In the genomic region with DNA sequence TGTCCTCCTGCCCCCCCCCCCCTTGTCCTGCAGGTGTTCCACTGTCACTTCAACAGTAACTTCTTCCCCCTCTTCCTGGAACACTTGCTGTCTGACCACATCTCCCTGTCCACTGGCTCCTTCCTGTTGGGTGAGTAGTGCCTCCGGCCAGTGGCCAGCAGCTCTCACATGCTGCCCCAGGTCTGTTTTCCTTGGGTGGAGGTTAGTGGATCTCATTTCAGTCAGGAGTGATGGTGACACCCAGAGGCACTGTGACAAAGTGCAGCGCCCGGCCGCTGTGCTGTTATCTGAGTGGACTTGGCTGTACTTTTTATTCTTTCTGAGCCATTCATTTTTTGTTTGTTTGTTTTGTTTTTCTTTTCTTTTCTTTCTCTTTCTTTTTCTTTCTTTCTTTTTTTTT, we compare ENCODE assay signal across 10 mouse cellular contexts. TPM values are rescaled to one million over a fixed set of nuclear protein-coding genes. Genes with fewer than 3 reads are reported as not detected.
DNase-seq lines count a peak whose midpoint lies in the region; ATAC-seq lines count a peak whose summit lies in the region.
"Had no signal": no experiment of that assay in that cellular context is flagged by ENCODE, and none has a peak within 500 bp of the region (broad histone marks: within the 10 kb centered on the region; RNA-seq: fewer than 3 reads in every experiment).

No protein-coding gene starts in this region.

- no peaks in the 10 kb centered on the region for H3K9me3 ChIP-seq in midbrain, embryonic 14.5 days (ENCODE audit: control insufficient read depth, low read length)
- H3K9me3 ChIP-seq in midbrain, embryonic 16.5 days (replicated peaks; ENCODE audit: control insufficient read depth, low read length, poor library complexity, severe bottlenecking): no peaks in the 10 kb centered on the region
- H3K9me3 ChIP-seq: embryonic facial prominence, embryonic 12.5 days; lung, embryonic 15.5 days had no signal

- no peaks in the 10 kb centered on the region for H3K36me3 ChIP-seq in midbrain, embryonic 14.5 days (ENCODE audit: control insufficient read depth, insufficient read depth, low read length)
- no peaks in the 10 kb centered on the region for H3K36me3 ChIP-seq in midbrain, embryonic 16.5 days (ENCODE audit: control insufficient read depth, insufficient read depth, low read length)
- H3K36me3 ChIP-seq: embryonic facial prominence, embryonic 12.5 days; lung, embryonic 15.5 days had no signal

- intact Hi-C loops in heart, postnatal 25 days (cut with DNase I): loop anchor here (2.0 kb wide), 1 partner anchor 30 kb away; the partner anchor contains the start of gene Cuedc2

- no peak overlapping the region for H3K27ac ChIP-seq in midbrain, embryonic 14.5 days (replicated peaks; ENCODE audit: low read depth, low read length)
- H3K27ac ChIP-seq in midbrain, embryonic 16.5 days (ENCODE audit: low read length): no peak overlapping the region
- H3K27ac ChIP-seq: embryonic facial prominence, embryonic 12.5 days; lung, embryonic 15.5 days had no signal

- WGBS in midbrain, embryonic 14.5 days: 36% methylated on average over 4 of the region's 4 CpGs
- WGBS in midbrain, embryonic 16.5 days: 23% methylated on average over 4 of the region's 4 CpGs

- no peak overlapping the region for H3K4me2 ChIP-seq in midbrain, embryonic 14.5 days (ENCODE audit: low read length)
- no peak overlapping the region for H3K4me2 ChIP-seq in midbrain, embryonic 16.5 days (ENCODE audit: low read length)
- H3K4me2 ChIP-seq: embryonic facial prominence, embryonic 12.5 days; lung, embryonic 15.5 days had no signal

- H3K27me3 ChIP-seq in midbrain, embryonic 14.5 days (ENCODE audit: control insufficient read depth, insufficient read depth, low read length): no peaks in the 10 kb centered on the region
- no peaks in the 10 kb centered on the region for H3K27me3 ChIP-seq in midbrain, embryonic 16.5 days (ENCODE audit: control insufficient read depth, insufficient read depth, low read depth, low read length)
- H3K27me3 ChIP-seq: embryonic facial prominence, embryonic 12.5 days; lung, embryonic 15.5 days had no signal

- no peak overlapping the region for H3K4me3 ChIP-seq in midbrain, embryonic 14.5 days (replicated peaks; ENCODE audit: low read depth, low read length)
- H3K4me3 ChIP-seq in midbrain, embryonic 16.5 days (ENCODE audit: low read depth, low read length): no peak overlapping the region
- H3K4me3 ChIP-seq: embryonic facial prominence, embryonic 12.5 days; lung, embryonic 15.5 days had no signal

- no peaks in the 10 kb centered on the region for H3K4me1 ChIP-seq in midbrain, embryonic 14.5 days (ENCODE audit: control insufficient read depth, insufficient read depth, low read length)
- H3K4me1 ChIP-seq in midbrain, embryonic 16.5 days (ENCODE audit: control insufficient read depth, insufficient read depth, low read length): no peaks in the 10 kb centered on the region
- H3K4me1 ChIP-seq: embryonic facial prominence, embryonic 12.5 days; lung, embryonic 15.5 days had no signal

- peak; percentile 73 for DNase-seq in midbrain, embryonic 14.5 days
- DNase-seq in adrenal gland, adult 2 months: peak; percentile 75
- DNase-seq in embryo, embryonic 11 days: peak; percentile 76
- DNase-seq in heart, postnatal 25 days (ENCODE audit: low spot score): peak; percentile 47
- DNase-seq in layer of hippocampus, postnatal 10 days (ENCODE audit: low spot score in 2 of 2): peak; percentile 56 to 69
- DNase-seq in mesoderm, embryonic 11.5 days (ENCODE audit: low read depth, low spot score): peak; percentile 49
- peak; percentile 50 for DNase-seq in thymus, postnatal 4 days

- H3K9ac ChIP-seq in midbrain, embryonic 14.5 days (replicated peaks; ENCODE audit: low read length): no peak overlapping the region
- H3K9ac ChIP-seq in midbrain, embryonic 16.5 days (ENCODE audit: low read depth, low read length): no peak overlapping the region
- H3K9ac ChIP-seq: embryonic facial prominence, embryonic 12.5 days; lung, embryonic 15.5 days had no signal

- no peak for ATAC-seq in midbrain, embryonic 14.5 days (ENCODE audit: low FRiP score, low TSS enrichment)
- no peak for ATAC-seq in midbrain, embryonic 16.5 days

RNA-seq across cellular contexts. Expression of gene 2310034G01Rik, which starts 19.1 kb away (rescaled TPM):
- 2.8 and 3.1 TPM in 2 replicates for polyA plus RNA-seq in midbrain, embryonic 14.5 days (2014; fragmentation: Nextera tagmentation; extraction: Ambion mirVana)
- 1.4 and 2.7 TPM in 2 replicates for polyA plus RNA-seq in midbrain, embryonic 16.5 days (2015; fragmentation: Nextera tagmentation; extraction: Ambion mirVana)
- total RNA-seq in adrenal gland, adult 2 months (2021): 1 to 10 TPM in 1 of 2 experiments, under 1 TPM in 1; 0.90 to 1.6 TPM
- polyA plus RNA-seq in adrenal gland, adult 2 months (2012; rRNA removed): 1.7 and 2.8 TPM in 2 replicates
- total RNA-seq in heart, postnatal 25 days (2021): under 1 TPM; 0.36 to 0.70 TPM
- 1 to 10 TPM in 1 of 2 experiments, under 1 TPM in 1; 0.89 to 1.3 TPM for total RNA-seq in layer of hippocampus, postnatal 10 days (2021)

RNA-seq across cellular contexts. Expression of gene Actr1a, which starts 26.3 kb away (rescaled TPM):
- polyA plus RNA-seq in midbrain, embryonic 14.5 days (2014; fragmentation: Nextera tagmentation; extraction: Ambion mirVana): 320 and 379 TPM in 2 replicates
- polyA plus RNA-seq in midbrain, embryonic 16.5 days (2015; fragmentation: Nextera tagmentation; extraction: Ambion mirVana): 378 and 383 TPM in 2 replicates
- 100 to 1,000 TPM; 108 to 115 TPM for total RNA-seq in adrenal gland, adult 2 months (2021)
- 85.2 and 87.2 TPM in 2 replicates for polyA plus RNA-seq in adrenal gland, adult 2 months (2012; rRNA removed)
- 10 to 100 TPM; 89.3 to 94.8 TPM for total RNA-seq in heart, postnatal 25 days (2021)
- 100 to 1,000 TPM; 233 to 238 TPM for total RNA-seq in layer of hippocampus, postnatal 10 days (2021)

RNA-seq across cellular contexts. Expression of gene Sufu, which starts 27.5 kb away (rescaled TPM):
- polyA plus RNA-seq in midbrain, embryonic 14.5 days (2014; fragmentation: Nextera tagmentation; extraction: Ambion mirVana): 22.0 and 29.1 TPM in 2 replicates
- polyA plus RNA-seq in midbrain, embryonic 16.5 days (2015; fragmentation: Nextera tagmentation; extraction: Ambion mirVana): 19.0 and 22.5 TPM in 2 replicates
- total RNA-seq in adrenal gland, adult 2 months (2021): 10 to 100 TPM; 17.4 to 24.6 TPM
- 24.5 and 27.7 TPM in 2 replicates for polyA plus RNA-seq in adrenal gland, adult 2 months (2012; rRNA removed)
- total RNA-seq in heart, postnatal 25 days (2021): 10 to 100 TPM; 12.0 to 12.6 TPM
- 10 to 100 TPM; 20.8 to 21.9 TPM for total RNA-seq in layer of hippocampus, postnatal 10 days (2021)

RNA-seq across cellular contexts. Expression of gene Mfsd13a, which starts 28.3 kb away (rescaled TPM):
- 7.2 and 7.7 TPM in 2 replicates for polyA plus RNA-seq in midbrain, embryonic 14.5 days (2014; fragmentation: Nextera tagmentation; extraction: Ambion mirVana)
- 10.7 and 11.8 TPM in 2 replicates for polyA plus RNA-seq in midbrain, embryonic 16.5 days (2015; fragmentation: Nextera tagmentation; extraction: Ambion mirVana)
- 1 to 10 TPM; 7.3 to 9.6 TPM for total RNA-seq in adrenal gland, adult 2 months (2021)
- polyA plus RNA-seq in adrenal gland, adult 2 months (2012; rRNA removed): 43.2 and 63.5 TPM in 2 replicates
- total RNA-seq in heart, postnatal 25 days (2021): 1 to 10 TPM; 1.9 to 2.3 TPM
- 10 to 100 TPM; 24.4 to 26.4 TPM for total RNA-seq in layer of hippocampus, postnatal 10 days (2021)

RNA-seq across cellular contexts. Expression of gene Cuedc2, which starts 30.7 kb away (rescaled TPM):
- 300 and 307 TPM in 2 replicates for polyA plus RNA-seq in midbrain, embryonic 14.5 days (2014; fragmentation: Nextera tagmentation; extraction: Ambion mirVana)
- 313 and 332 TPM in 2 replicates for polyA plus RNA-seq in midbrain, embryonic 16.5 days (2015; fragmentation: Nextera tagmentation; extraction: Ambion mirVana)
- total RNA-seq in adrenal gland, adult 2 months (2021): 10 to 100 TPM; 72.2 to 87.7 TPM
- polyA plus RNA-seq in adrenal gland, adult 2 months (2012; rRNA removed): 41.3 and 42.5 TPM in 2 replicates
- 10 to 100 TPM; 80.9 to 87.7 TPM for total RNA-seq in heart, postnatal 25 days (2021)
- 100 to 1,000 TPM; 173 to 178 TPM for total RNA-seq in layer of hippocampus, postnatal 10 days (2021)
